Mouse (Mus musculus): ENCODE measurements around the gene E130311K13Rik.

E130311K13Rik gene

GRCm38 (mm10) chr3:63893677-63894076 is 35.6 kb downstream of the E130311K13Rik start:
- no peak for DNase-seq

DNA sequence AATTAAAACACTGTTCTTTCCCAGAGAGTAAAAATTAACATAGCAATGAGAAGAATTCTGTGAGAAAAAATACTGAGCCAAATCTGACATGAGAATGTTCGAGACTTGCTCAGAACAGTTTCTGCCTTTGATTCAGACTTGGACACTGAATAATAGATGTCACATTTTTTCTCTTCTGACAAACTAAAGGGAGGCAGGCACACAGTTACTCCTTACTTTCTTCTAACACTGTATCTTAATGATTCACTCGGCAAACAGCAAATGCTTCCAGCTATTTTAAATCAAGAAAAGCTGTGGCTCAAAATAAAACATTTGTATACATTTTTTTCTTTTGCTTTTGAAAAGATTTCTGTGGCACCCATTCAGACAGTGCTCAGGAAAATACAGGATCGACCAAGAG is 37.1 kb downstream of the E130311K13Rik start:
- no peak for DNase-seq

GRCm38 (mm10) chr3:63881065-63881464 is 48.2 kb downstream of the E130311K13Rik start:
- no peak for DNase-seq

- DNase-seq: no peak
Measured at GRCm38 (mm10) chr3:63878995-63879666, 50.1 kb downstream of the E130311K13Rik start.

DNA sequence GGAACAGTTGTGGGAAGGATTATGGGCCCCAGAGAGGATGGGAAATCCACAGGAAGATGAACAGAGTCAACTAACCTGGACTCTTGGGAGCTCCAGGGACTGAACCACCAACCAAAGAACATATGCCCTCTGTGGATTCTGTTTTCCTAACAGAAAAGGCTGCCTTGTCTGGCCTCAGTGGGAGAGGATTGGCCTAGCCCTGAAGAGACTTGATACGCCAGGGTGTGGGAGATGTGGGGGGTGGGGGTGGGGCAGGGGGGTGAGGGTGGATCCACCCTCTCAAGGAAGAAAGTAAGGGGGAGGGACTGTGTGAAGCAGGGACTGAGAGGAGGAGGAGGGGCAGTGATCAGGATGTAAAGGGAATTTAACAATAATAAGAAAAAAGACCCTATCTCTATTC is 56.5 kb downstream of the E130311K13Rik start:
- DNase-seq: no peak

DNA sequence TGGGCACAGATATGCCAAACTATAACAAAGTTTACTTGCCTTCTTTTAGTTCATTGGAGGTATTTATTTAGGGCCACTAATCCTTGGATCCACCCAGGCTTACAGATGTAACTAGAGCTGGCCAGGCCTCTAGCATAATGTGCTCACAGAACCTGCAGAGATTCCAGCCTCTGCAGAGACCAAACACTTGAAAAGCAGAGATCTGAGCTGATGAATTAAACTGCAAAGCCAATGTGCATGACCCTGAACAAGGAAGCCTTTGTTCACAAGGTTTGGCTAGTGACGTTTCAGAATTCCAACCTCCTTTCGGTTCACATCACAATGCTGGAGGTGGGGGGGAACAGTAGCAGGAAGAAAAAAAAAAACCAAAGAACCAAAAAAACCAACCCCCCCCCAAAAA is 58.0 kb downstream of the E130311K13Rik start:
- DNase-seq: no peak

DNA sequence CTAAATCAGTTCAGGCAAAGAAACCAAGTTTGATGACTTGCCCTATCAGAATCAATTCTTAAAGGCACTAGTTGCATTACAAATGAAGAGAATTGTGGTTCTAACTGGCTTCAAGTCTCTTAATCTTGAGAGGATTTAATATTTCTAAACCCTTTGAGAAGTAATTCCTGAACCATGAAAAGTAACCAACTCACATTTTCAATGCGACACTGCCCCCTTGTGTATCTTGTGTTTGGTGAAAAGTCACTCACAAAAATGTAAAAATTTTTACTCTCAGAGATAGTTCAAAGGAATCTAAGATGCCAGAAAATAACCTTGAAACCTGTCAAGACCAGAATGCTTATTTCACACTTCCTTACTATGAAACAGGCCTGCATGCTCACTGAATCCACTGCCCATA is 61.0 kb downstream of the E130311K13Rik start:
- DNase-seq: peak in 1 of 2 experiments; percentile 56

GRCm38 (mm10) chr3:63865069-63865468 is 64.2 kb downstream of the E130311K13Rik start:
- DNase-seq: no peak

All from cerebellum, postnatal 25 days (tissue).